Mouse (Mus musculus) left cerebral cortex, adult 9 months (tissue): ENCODE data around the gene Unc13d.

Experiments
- DNase-seq, 2 experiments: peaks; one replicate each; pipeline ENCODE4 v3.0.0; 2022; ENCODE audit warnings: low spot score in 2 of 2

Unc13d gene

GRCm38 (mm10) chr11:116078221-116078620 lies 460 bp upstream of the Unc13d start:
- DNase-seq: no peak

DNA sequence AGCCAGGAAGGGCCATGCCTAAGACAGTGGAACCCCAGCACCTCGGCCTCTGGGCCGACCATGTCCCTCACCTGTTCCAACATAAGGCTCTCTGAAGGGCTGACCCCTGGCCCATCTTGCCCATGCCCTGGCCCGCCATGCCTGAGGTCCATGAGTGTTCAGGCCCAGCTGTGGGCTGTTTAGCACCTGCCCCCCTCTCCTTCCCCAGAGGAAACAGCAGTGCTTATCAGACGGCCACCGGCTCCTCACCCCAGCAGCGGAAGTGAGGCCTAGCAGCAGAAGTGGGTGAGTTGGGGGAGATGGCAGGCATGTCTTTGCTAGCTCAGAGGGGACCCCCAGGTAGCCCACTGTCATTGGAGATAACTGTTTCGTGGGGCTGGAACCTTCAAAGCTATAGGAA lies 925 bp downstream of the Unc13d start:
- no peak for DNase-seq

- DNase-seq: no peak
Measured at GRCm38 (mm10) chr11:116076266-116076540, 1.6 kb downstream of the Unc13d start.

DNA sequence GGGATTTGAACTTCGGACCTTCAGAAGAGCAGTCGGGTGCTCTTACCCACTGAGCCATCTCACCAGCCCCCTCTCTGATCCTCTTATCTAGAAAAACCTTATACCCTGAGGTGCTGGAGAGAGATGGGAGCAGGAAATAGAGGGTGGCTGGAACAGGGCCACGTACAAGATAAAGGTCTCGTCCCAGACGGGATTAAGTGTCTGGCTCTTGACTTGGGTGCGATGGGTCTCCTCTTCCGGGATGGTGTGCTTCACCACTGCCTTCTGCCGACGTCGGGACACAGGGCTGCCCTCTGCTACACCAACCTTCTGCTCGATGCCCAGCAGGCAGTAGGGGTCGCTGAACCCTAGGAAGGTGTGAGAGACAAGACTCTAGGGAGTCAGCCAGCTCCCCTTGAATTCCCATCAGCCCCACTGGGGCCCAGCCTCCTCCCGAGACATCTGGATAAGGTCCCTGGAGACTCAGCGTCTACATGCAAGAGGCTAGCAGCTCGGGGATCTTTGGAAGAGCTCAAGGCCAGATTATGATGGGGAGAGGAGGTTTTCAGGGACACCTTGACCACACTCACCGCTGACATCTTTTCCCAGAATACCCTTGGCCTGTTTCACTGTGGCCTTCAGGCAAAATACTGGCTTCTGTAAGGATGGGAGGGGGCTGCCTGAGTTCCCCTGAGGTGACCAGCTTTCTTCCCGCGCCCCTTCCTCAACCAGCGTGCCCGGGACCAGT lies 2.1 kb downstream of the Unc13d start:
- DNase-seq: no peak

DNA sequence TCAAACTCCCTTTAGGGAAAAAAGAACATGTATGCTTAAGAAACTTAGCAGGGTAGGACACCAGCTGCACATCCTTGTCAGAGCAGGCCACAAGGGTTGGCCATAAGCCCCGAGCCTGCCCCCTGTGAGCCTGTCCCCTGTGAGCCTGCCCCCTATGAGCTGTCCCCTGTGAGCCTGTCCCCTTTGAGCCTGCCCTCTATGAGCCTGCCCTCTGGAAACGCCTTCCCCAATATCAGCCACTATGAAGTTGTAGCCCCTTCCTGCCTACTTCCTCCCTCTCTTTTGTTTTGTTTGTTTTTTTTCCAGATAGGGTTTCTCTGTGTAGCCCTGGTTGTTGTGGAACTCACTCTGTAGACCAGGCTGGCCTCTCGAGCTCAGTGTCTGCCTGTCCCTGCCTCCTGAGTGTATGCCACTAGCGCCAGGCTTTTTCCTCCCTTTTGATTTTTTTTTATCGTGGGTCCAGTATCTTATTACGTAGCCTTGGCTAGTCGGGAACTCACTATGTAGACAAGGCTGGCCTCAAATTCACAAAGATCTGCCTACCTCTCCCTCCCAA lies 3.2 kb downstream of the Unc13d start:
- no peak for DNase-seq

- no peak for DNase-seq
Measured at GRCm38 (mm10) chr11:116072608-116073007, 5.2 kb downstream of the Unc13d start.

GRCm38 (mm10) chr11:116071510-116071909 lies 6.3 kb downstream of the Unc13d start:
- DNase-seq: no peak

GRCm38 (mm10) chr11:116065345-116065744 lies 12.4 kb downstream of the Unc13d start:
- no peak for DNase-seq

- no peak for DNase-seq
Measured at GRCm38 (mm10) chr11:116064187-116064867, 13.4 kb downstream of the Unc13d start.

GRCm38 (mm10) chr11:116063562-116063961 lies 14.2 kb downstream of the Unc13d start:
- DNase-seq: peak in 1 of 2 experiments; percentile 44

GRCm38 (mm10) chr11:116062521-116062920 lies 15.2 kb downstream of the Unc13d start:
- DNase-seq: no peak

DNA sequence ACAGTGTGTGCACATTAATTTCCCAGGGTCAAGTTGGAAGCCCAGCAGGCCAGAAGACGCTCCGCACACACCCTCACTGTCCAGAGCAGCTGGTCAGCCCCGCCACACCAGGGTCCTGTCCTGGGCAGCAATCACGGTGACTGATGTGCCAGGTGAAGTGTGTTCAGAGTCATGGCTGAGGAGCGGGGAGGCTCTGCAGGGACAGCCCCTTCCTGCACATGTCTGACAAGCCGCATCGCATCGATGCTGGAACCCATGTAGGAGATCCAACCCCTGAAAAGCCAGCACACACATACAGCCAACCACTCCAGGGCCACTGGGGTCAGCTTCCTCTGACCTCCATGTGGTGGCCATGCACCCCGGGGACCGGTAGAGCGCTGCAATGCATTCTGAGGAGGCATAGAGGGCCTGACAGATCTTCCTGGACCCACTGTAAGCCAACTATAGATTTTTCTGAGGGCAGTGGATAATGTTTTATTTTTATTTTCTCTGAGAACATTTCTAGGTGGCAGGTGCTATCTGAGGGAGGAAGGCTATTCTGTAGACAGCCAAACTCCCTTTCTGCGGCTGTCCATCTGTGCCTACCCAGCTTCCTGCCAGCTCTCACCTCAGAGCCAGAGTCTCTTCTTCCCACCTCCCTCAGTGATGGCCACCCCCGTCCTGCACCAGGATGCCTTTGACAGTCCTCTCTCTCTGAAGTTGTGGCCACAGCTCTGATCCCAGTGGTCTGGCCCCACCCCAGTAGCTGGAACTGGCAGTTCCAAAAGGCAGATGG lies 15.9 kb downstream of the Unc13d start:
- peak; percentile 42 to 78 for DNase-seq

DNA sequence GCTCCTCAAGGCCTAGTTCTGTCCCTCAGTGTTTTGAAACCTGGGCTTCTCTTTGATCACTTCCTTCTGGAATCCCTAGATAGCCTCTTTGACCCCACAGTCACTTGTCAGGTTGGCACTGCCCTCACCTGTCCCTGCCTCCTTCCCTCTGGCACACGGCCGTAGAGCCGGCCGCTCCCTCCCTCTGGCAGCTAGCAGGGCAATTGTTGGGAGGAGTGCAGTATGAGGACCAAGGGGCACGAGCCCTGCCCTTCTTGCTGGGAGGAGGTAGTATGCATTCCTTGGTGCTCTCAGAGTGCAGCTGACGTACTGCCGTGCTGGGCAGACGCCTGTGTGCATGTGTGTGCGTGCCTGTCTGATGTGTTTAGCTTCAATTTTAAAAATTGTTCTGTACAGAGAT lies 17.2 kb downstream of the Unc13d start:
- no peak for DNase-seq

GRCm38 (mm10) chr11:116059691-116060025 lies 18.1 kb downstream of the Unc13d start:
- no peak for DNase-seq

GRCm38 (mm10) chr11:116058868-116059690 lies 18.7 kb downstream of the Unc13d start:
- DNase-seq: no peak

- peak in 1 of 2 experiments; percentile 71 for DNase-seq
Measured at GRCm38 (mm10) chr11:116058022-116058614, 19.6 kb downstream of the Unc13d start.

DNA sequence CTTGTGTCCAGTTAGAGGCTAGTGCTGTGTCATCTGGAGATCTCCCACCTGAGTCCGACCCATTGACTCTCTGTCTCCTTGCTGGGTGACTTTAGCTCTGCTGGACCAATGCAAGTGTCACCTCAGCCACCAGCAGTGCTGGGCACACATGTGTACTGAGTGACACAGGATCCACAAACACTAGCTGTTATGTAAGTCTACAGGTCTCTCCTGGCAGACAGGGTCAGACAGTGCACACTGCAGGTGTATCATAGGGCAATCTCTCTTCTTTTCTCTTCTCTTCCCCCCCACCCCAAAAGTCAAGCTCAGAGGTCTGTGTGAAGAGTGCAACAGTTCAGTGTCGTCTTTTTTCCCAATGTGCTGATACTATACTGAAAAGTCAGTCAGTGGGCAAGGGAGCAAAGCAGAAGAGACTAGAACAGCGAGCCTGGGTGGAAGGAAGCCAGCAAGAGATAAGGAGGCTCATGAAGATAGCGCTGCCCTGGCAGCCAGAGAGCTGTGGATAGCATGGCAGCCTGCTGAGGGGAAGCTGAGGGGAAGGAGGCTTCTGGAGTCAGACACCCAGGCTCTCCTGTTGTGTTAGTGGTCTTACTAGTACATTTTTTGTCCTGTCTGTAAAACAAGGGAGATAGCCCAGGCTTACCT lies 20.4 kb downstream of the Unc13d start:
- no peak for DNase-seq

DNA sequence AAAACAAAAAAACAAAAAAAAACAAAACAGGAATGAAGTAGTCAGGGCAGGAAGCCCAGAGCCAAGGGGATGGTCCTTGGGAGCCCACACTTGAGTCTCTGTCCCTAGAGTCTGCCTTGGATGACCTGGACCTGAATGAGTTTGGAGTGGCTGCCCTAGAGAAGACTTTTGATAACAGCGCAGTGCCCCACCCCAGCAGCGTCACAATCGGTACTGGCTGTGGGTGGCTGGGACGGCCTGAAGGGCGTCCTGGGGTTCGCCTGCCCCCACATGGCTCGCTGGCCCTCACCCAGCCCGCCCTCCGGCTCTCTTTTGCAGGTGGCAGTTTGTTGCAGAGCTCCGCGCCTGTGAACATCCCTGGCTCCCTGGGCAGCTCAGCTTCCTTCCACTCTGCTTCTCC lies 21.9 kb downstream of the Unc13d start:
- DNase-seq: no peak

- DNase-seq: no peak
Measured at GRCm38 (mm10) chr11:116053510-116054229, 24.1 kb downstream of the Unc13d start.

GRCm38 (mm10) chr11:116050196-116050595 lies 27.6 kb downstream of the Unc13d start:
- DNase-seq: no peak
